Mouse (Mus musculus) urinary bladder, postnatal 25 days (tissue): ENCODE data around the gene Pigk.

Experiments used
- DNase-seq: peaks from one replicate; pipeline ENCODE4 v3.0.0; 2022; ENCODE audit warnings: low spot score

The Pigk gene

GRCm38 (mm10) chr3:152733011-152733410, 19.1 kb downstream of the Pigk start:
- no peak for DNase-seq

GRCm38 (mm10) chr3:152733513-152733912, 19.6 kb downstream of the Pigk start:
- no peak for DNase-seq

- DNase-seq: no peak
Observed at GRCm38 (mm10) chr3:152734100-152734499, 20.2 kb downstream of the Pigk start.

GRCm38 (mm10) chr3:152735601-152736250, 21.8 kb downstream of the Pigk start:
- no peak for DNase-seq

GRCm38 (mm10) chr3:152744301-152744700, 30.4 kb downstream of the Pigk start:
- no peak for DNase-seq

- DNase-seq: no peak
Observed at GRCm38 (mm10) chr3:152745611-152746010, 31.7 kb downstream of the Pigk start.

- peak; percentile 35 for DNase-seq
Observed at GRCm38 (mm10) chr3:152749461-152749871, 35.6 kb downstream of the Pigk start.

- DNase-seq: no peak
Observed at GRCm38 (mm10) chr3:152749881-152750280, 36.0 kb downstream of the Pigk start.

GRCm38 (mm10) chr3:152752911-152753310, 39.0 kb downstream of the Pigk start:
- no peak for DNase-seq

- no peak for DNase-seq
Observed at GRCm38 (mm10) chr3:152753345-152753744, 39.4 kb downstream of the Pigk start.

GRCm38 (mm10) chr3:152753920-152754764, 40.2 kb downstream of the Pigk start:
- DNase-seq: no peak

- no peak for DNase-seq
Observed at GRCm38 (mm10) chr3:152755515-152755914, 41.6 kb downstream of the Pigk start.

- no peak for DNase-seq
Observed at GRCm38 (mm10) chr3:152756896-152757295, 43.0 kb downstream of the Pigk start.

- DNase-seq: no peak
Observed at GRCm38 (mm10) chr3:152757464-152758393, 43.8 kb downstream of the Pigk start.

GRCm38 (mm10) chr3:152758500-152759032, 44.7 kb downstream of the Pigk start:
- DNase-seq: no peak

- DNase-seq: no peak
Observed at GRCm38 (mm10) chr3:152761116-152761515, 47.2 kb downstream of the Pigk start.

GRCm38 (mm10) chr3:152761661-152762060, 47.8 kb downstream of the Pigk start:
- no peak for DNase-seq

- no peak for DNase-seq
Observed at GRCm38 (mm10) chr3:152762302-152762701, 48.4 kb downstream of the Pigk start.

GRCm38 (mm10) chr3:152763139-152763882, 49.4 kb downstream of the Pigk start:
- DNase-seq: peak; percentile 14

GRCm38 (mm10) chr3:152764516-152765312, 50.8 kb downstream of the Pigk start:
- no peak for DNase-seq
